Mouse (Mus musculus): ENCODE results near the gene Olfr136.

Olfr136 gene

DNA sequence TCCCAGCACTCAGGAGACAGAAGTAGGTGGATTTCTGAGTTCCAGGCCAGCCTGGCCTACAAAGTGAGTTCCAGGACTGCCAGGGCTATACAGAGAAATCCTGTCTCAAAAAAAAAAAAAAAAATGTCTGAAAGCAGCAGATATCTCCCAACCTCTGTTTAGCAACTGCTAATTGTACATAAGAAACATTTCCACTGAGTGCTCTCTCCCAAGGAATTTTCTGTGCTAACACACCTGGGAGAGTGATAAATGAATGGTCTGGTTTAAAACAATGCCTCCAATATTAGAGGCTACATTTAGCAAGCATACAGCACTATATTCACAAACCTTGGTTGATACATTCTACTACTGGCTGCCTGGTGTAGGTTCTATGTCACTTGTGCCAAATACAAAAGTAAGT, at the start of gene Olfr136:
TSS of gene Olfr136 (plus strand) at position 301 of the 400 bp plus-strand sequence.
- no peak for DNase-seq

DNA sequence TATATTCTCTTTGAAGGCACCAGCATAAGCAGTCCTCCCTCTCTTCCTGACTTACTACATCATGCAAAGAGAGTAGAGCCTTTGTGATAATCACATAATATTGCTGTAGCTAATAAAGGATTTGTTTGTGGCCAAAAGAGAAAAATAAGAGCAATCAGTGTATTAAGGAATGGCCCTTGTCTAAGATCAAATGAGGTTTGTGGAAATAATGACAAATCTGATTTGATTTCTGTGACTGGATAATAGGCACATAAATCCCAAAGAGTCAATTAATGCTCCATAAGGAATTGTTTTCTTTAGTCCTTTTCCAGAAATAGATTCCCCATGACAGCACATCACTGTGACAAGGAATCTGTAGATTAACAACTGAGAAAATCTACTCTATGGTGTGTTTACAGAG, 22.2 kb upstream of the Olfr136 start, which contains the start of gene Olfr137:
TSS of gene Olfr137 (minus strand) at position 101 of the 400 bp plus-strand sequence.
- no peak for DNase-seq

All from kidney, postnatal 4 days (tissue).